Mouse (Mus musculus) CH12.LX (cell line): ENCODE data around the gene U90926. TPM values are rescaled to one million over a fixed set of nuclear protein-coding genes. Genes with fewer than 3 reads are reported as not detected.

Experiments
- DNase-seq: peaks from one replicate; pipeline ENCODE4 v3.0.0-alpha.2; 2013; ENCODE audit errors: extremely low read depth
- H3K27ac ChIP-seq: 2 replicates; pipeline ENCODE4 v1.5.1; 2012; ENCODE audit warnings: low read depth, mild to moderate bottlenecking, control low read depth, moderate library complexity; ENCODE audit not compliant: insufficient read depth
- H3K27me3 ChIP-seq: replicated peaks from 2 replicates; pipeline ENCODE3; 2012; ENCODE audit warnings: inconsistent platforms
- H3K36me3 ChIP-seq, 2 experiments: replicated peaks in 1 of 2; 2 replicates each; pipeline versions ENCODE3 to v1.6.1; 2012; ENCODE audit warnings: inconsistent platforms in 1 of 2, low read length in 1 of 2, mild to moderate bottlenecking in 1 of 2, mixed read lengths in 1 of 2, moderate library complexity in 1 of 2; ENCODE audit not compliant: control insufficient read depth in 1 of 2, insufficient read depth in 1 of 2
- H3K4me1 ChIP-seq, 2 experiments: 2 replicates each; pipeline ENCODE4 v1.6.1; 2012; ENCODE audit warnings: inconsistent platforms in 1 of 2, moderate library complexity in 1 of 2; ENCODE audit not compliant: insufficient read depth in 2 of 2, control insufficient read depth in 1 of 2
- H3K4me2 ChIP-seq: 2 replicates; pipeline ENCODE4 v1.6.1; 2012; ENCODE audit warnings: low read depth, mild to moderate bottlenecking, control low read depth; ENCODE audit not compliant: poor library complexity, insufficient read depth, severe bottlenecking
- H3K4me3 ChIP-seq, 3 experiments: fragments of 150-350 bp in 1 of 3; sonication (generic) in 1 of 3; replicated peaks in 1 of 3; 2 replicates each; pipeline versions ENCODE3 to v1.5.1; 2011 to 2012; ENCODE audit warnings: low read depth in 2 of 3, low read length in 2 of 3, mild to moderate bottlenecking in 2 of 3, moderate library complexity in 2 of 3, control low read depth in 1 of 3, improper control_type of control experiment in 1 of 3, inconsistent platforms in 1 of 3, mixed read lengths in 1 of 3; ENCODE audit not compliant: poor library complexity in 1 of 3
- H3K79me2 ChIP-seq: replicated peaks from 2 replicates; pipeline ENCODE4 v1.6.1; 2012; ENCODE audit warnings: mild to moderate bottlenecking, moderate library complexity; ENCODE audit not compliant: control insufficient read depth, poor library complexity, insufficient read depth, severe bottlenecking; ENCODE audit errors: extremely low read depth
- H3K9ac ChIP-seq: 2 replicates; pipeline ENCODE4 v1.6.1; 2012; ENCODE audit warnings: low read depth, mild to moderate bottlenecking, control low read depth, moderate library complexity; ENCODE audit not compliant: insufficient read depth
- H3K9me3 ChIP-seq: replicated peaks from 2 replicates; pipeline ENCODE3; 2012; ENCODE audit warnings: low read length, inconsistent platforms, mixed read lengths
- CHD2 ChIP-seq: IDR thresholded peaks from 2 replicates; pipeline ENCODE4 v1.6.1; 2011; ENCODE audit warnings: low read length, improper control_type of control experiment
- E2F4 ChIP-seq: IDR thresholded peaks from 2 replicates; pipeline ENCODE4 v1.6.1; 2011; ENCODE audit warnings: low read depth, low read length, improper control_type of control experiment; ENCODE audit not compliant: insufficient replicate concordance
- EP300 ChIP-seq: IDR thresholded peaks from 2 replicates; pipeline ENCODE4 v1.6.1; 2011; ENCODE audit warnings: low read length, improper control_type of control experiment
- ETS1 ChIP-seq: conservative IDR thresholded peaks from 2 replicates; pipeline ENCODE4 v1.6.1; 2012; ENCODE audit warnings: low read depth, mild to moderate bottlenecking, inconsistent platforms, low read length, improper control_type of control experiment, moderate library complexity
- KAT2A ChIP-seq: IDR thresholded peaks from 2 replicates; pipeline ENCODE4 v1.6.1; 2012; ENCODE audit warnings: low read length, improper control_type of control experiment, inconsistent platforms; ENCODE audit not compliant: insufficient replicate concordance
- MAZ ChIP-seq: IDR thresholded peaks from 2 replicates; pipeline ENCODE4 v1.6.1; 2012; ENCODE audit warnings: low read depth, mild to moderate bottlenecking, inconsistent platforms, low read length, improper control_type of control experiment, moderate library complexity
- MXI1 ChIP-seq: IDR thresholded peaks from 2 replicates; pipeline ENCODE4 v1.6.1; 2011; ENCODE audit warnings: mild to moderate bottlenecking, low read depth, low read length, improper control_type of control experiment
- MYC ChIP-seq: IDR thresholded peaks from 2 replicates; pipeline ENCODE4 v1.6.1; 2011; ENCODE audit warnings: low read depth, mild to moderate bottlenecking, improper control_type of control experiment, low read length
- NELFE ChIP-seq: IDR thresholded peaks from 2 replicates; pipeline ENCODE4 v1.6.1; 2011; ENCODE audit warnings: low read depth, low read length, improper control_type of control experiment
- POLR2AphosphoS2 ChIP-seq: IDR thresholded peaks from 2 replicates; pipeline ENCODE4 v1.6.1; 2011; ENCODE audit warnings: low read depth, low read length, improper control_type of control experiment
- RAD21 ChIP-seq: IDR thresholded peaks from 2 replicates; pipeline ENCODE4 v1.6.1; 2011; ENCODE audit warnings: low read depth, mild to moderate bottlenecking, low read length, improper control_type of control experiment, moderate library complexity
- SIN3A ChIP-seq: IDR thresholded peaks from 2 replicates; pipeline ENCODE4 v1.6.1; 2012; ENCODE audit warnings: low read length, improper control_type of control experiment, inconsistent platforms
- SMC3 ChIP-seq: IDR thresholded peaks from 2 replicates; pipeline ENCODE4 v1.6.1; 2011; ENCODE audit warnings: low read depth, low read length, improper control_type of control experiment
- UBTF ChIP-seq: IDR thresholded peaks from 2 replicates; pipeline ENCODE4 v1.6.1; 2012; ENCODE audit warnings: low read depth, mild to moderate bottlenecking, inconsistent platforms, low read length, improper control_type of control experiment, moderate library complexity
- USF2 ChIP-seq: conservative IDR thresholded peaks from 2 replicates; pipeline ENCODE4 v1.6.1; 2011; ENCODE audit warnings: low read depth, low read length, improper control_type of control experiment
- ZKSCAN1 ChIP-seq: IDR thresholded peaks from 2 replicates; pipeline ENCODE4 v1.6.1; 2012; ENCODE audit warnings: low read depth, inconsistent platforms, low read length, improper control_type of control experiment, borderline replicate concordance
- ZMIZ1 ChIP-seq: IDR thresholded peaks from 2 replicates; pipeline ENCODE4 v1.6.1; 2012; ENCODE audit warnings: low read depth, mild to moderate bottlenecking, inconsistent platforms, low read length, improper control_type of control experiment
- ZNF384 ChIP-seq: IDR thresholded peaks from 2 replicates; pipeline ENCODE4 v1.6.1; 2012; ENCODE audit warnings: low read depth, low read length, improper control_type of control experiment, inconsistent platforms
- dilution Hi-C: fragments of 300-500 bp; cut with MboI; formaldehyde crosslinking; loops from 2 replicates; pipeline ENCODE4 v1.14.3; 2020; ENCODE audit warnings: low sequenced_read_pairs; ENCODE audit not compliant: extremely low pct_unique_long_range_greater_than_20kb, extremely low pct_ligation_motif_present
- in situ Hi-C: fragments of 300-500 bp; cut with MboI; formaldehyde crosslinking; loops from 3 replicates; pipeline ENCODE4 v1.14.3; 2019; ENCODE audit warnings: low sequenced_read_pairs, low pct_ligation_motif_present, low pct_unique_long_range_greater_than_20kb, mixed read lengths
- polyA plus RNA-seq: library from polyadenylated mRNA; unstranded; fragments of >175 nt; gene quantifications from 2 replicates; pipeline ENCODE4 v1.2.1, GENCODE M21; 2012; ENCODE audit warnings: low read depth; ENCODE audit not compliant: insufficient read length
- total RNA-seq, 2 experiments: library from RNA; depleted of rRNA; stranded (reverse); fragments of 300-350 nt in 1 of 2; fragments of >200 nt in 1 of 2; gene quantifications; 2 replicates each; pipeline ENCODE4 v1.2.3; 2012 to 2014

Gene U90926
- not detected in 2 replicates for total RNA-seq (2012; rRNA removed)
- total RNA-seq (2014; rRNA removed) = not detected in 2 replicates
- polyA plus RNA-seq = 0.49 TPM in 1 of 2 replicates, not detected in the other

- dilution Hi-C loops (no loop called here), in situ Hi-C loops (no loop called here)
- Histone ChIP-seq H3K4me3 (no peak within 1 kb of the TSS), H3K4me2 (no peak within 1 kb of the TSS), H3K9ac (no peak within 1 kb of the TSS), H3K27ac (no peak within 1 kb of the TSS), H3K4me1 (peaks cover 8 to 15% of the 10 kb centered on the region in 2 experiments; a peak in 3 of 4 replicates), H3K27me3 (no peaks in the 10 kb centered on the region), H3K79me2 (no peaks in the 10 kb centered on the region), H3K36me3 (no peaks in the 10 kb centered on the region), H3K9me3 (no peaks in the 10 kb centered on the region)
- no peak for DNase-seq
- no peak for TF ChIP-seq UBTF
- no peak for TF ChIP-seq NELFE
- no peak for TF ChIP-seq POLR2AphosphoS2
- TF ChIP-seq MYC = no peak
- no peak for TF ChIP-seq KAT2A
- TF ChIP-seq ZKSCAN1 = no peak
- TF ChIP-seq EP300 = no peak
- no peak for TF ChIP-seq SIN3A
- TF ChIP-seq ETS1 = no peak
- TF ChIP-seq MXI1 = no peak
- TF ChIP-seq CHD2 = no peak
- TF ChIP-seq ZNF384 = no peak
- TF ChIP-seq ZMIZ1 = no peak
- TF ChIP-seq SMC3 = no peak
- TF ChIP-seq RAD21 = no peak
- TF ChIP-seq MAZ = no peak
- TF ChIP-seq USF2 = no peak
- no peak for TF ChIP-seq E2F4
Measured at GRCm38 (mm10) chr5:92215308-92215707, at the start of gene U90926. TSS of gene U90926 (minus strand) at chr5:92215408.

GRCm38 (mm10) chr5:92263761-92264359, 48.7 kb upstream of the U90926 start:
- peaks cover 5 to 6% of the 10 kb centered on the region in 2 experiments; a peak in 3 of 4 replicates for H3K4me1 ChIP-seq
- dilution Hi-C loops = no loop called here
- H3K9me3 ChIP-seq = no peaks in the 10 kb centered on the region
- peaks cover 18 to 61% of the 10 kb centered on the region in 2 experiments for H3K36me3 ChIP-seq
- no peaks in the 10 kb centered on the region for H3K79me2 ChIP-seq
- H3K27ac ChIP-seq = no peak overlapping the region
- no peak for DNase-seq
- in situ Hi-C loops = no loop called here
- no peak overlapping the region for H3K4me2 ChIP-seq
- no peaks in the 10 kb centered on the region for H3K27me3 ChIP-seq
- no peak overlapping the region for H3K4me3 ChIP-seq
- no peak overlapping the region for H3K9ac ChIP-seq
- TF ChIP-seq MXI1 = no peak
